Mouse (Mus musculus): ENCODE results near the gene Cntn3.

- TF ChIP-seq GATA1 (IDR thresholded peaks at IDR 0.05; ENCODE audit: borderline replicate concordance, low read length), result no peak
- TF ChIP-seq FLI1 (IDR thresholded peaks at IDR 0.05; ENCODE audit: low read length), result no peak
These were observed 87.4 kb downstream of the Cntn3 start for GRCm38 (mm10) chr6:102485509-102485908.

Measured in megakaryocyte, embryonic 14.5 days (primary cell).